Mouse (Mus musculus): Measurements from ENCODE around the gene Kcnn1. TPM values are rescaled to one million over a fixed set of nuclear protein-coding genes. Genes with fewer than 3 reads are reported as not detected.

The Kcnn1 gene
- total RNA-seq, 2 experiments from 2014 or later = 17.4 to 18.3 TPM

GRCm38 (mm10) chr8:70841147-70842072 is 21.6 kb downstream of the Kcnn1 start:
- no peak overlapping the region for H3K27ac ChIP-seq
- no peak overlapping the region for H3K4me3 ChIP-seq
- peak; percentile 83 to 95 for DNase-seq (ENCODE audit: low spot score in 2 of 2)
- peak; percentile 98 for TF ChIP-seq CTCF (conservative IDR thresholded peaks at IDR 0.05)

DNA sequence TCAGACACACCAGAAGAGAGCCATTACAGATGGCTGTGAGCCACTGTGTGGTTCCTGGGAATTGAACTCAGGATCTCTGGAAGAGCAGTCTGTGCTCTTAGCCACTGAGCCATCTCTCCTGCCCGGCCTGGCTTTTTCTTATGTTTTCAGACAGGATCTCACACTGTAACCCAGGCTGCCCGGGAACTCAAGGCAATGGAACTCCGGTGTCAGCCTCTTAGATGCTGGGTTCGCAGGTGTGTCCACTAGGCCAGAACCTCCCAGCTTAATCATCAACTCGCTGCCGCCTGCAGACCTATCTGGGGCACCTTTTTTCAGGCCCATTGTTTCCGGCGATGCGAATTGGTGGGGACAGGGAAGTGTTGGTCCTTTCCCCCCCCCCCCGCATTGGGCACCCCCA is 22.5 kb downstream of the Kcnn1 start:
- H3K4me3 ChIP-seq = no peak overlapping the region
- no peak for TF ChIP-seq CTCF (conservative IDR thresholded peaks at IDR 0.05)
- peak overlapping the region; percentile 85; the same call in 1 of the 2 replicates for H3K27ac ChIP-seq

GRCm38 (mm10) chr8:70839408-70840351 is 23.4 kb downstream of the Kcnn1 start, which contains the start of gene Arrdc2:
Gene Arrdc2 (minus strand): TSS chr8:70839720.
- Histone ChIP-seq H3K4me3 (peak within 1 kb of the TSS; percentile 56), H3K27ac (peak within 1 kb of the TSS; percentile 97)
- 0 out of 2 replicates have a peak, but pooled peaks have one; percentile 11 for TF ChIP-seq CTCF (conservative IDR thresholded peaks at IDR 0.05)
- peak; percentile 96 to 99 for DNase-seq (ENCODE audit: low spot score in 2 of 2)

More for the DNA sequence above, 22.5 kb downstream of the Kcnn1 start:
- no peak for DNase-seq (ENCODE audit: low spot score in 2 of 2)

DNA sequence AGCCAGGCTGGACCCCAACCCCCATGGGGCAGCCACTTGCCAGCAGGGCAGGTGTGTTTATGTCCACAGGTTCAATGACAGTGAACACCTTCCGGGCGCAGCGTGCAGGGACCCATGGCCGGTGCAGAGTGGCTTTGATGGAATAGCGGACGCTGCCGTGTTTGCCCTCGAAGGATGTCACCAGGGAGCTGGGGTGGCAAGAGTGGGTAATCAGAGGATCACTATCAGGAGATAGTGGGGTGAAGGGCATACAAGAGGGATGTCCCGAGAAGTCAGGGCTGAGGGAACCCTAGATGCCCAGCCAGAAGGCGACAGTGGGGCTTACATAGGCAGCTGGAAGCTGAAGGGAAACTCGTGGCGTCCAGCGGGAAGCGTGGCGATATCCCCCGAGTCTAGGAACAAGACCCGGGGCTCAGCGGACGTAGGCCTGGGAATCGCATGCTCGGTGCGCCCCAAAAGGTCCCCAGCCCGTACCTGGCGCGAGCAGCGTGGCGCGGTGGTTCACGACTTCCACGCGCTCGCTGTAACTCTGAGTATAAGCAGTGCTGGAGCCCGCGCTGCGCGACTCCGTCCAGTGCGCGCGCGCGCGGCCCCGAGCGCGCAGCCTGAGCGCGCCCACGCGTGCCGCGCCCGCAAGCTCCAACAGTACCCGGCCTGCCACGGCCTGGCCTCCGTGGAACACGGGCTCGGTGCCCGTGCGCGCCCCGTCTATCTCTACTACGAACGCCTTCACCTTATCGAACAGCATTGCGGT is 24.2 kb downstream of the Kcnn1 start:
- Histone ChIP-seq H3K4me3 (peak overlapping the region; percentile 56), H3K27ac (peak overlapping the region; percentile 97)
- DNase-seq (ENCODE audit: low spot score in 2 of 2) = peak in 1 of 2 experiments; percentile 52
- peak; percentile 35 for TF ChIP-seq CTCF (conservative IDR thresholded peaks at IDR 0.05)

GRCm38 (mm10) chr8:70836666-70837065 is 26.4 kb downstream of the Kcnn1 start:
- DNase-seq (ENCODE audit: low spot score in 2 of 2) = no peak
- Histone ChIP-seq H3K4me3 (no peak overlapping the region), H3K27ac (peak overlapping the region; percentile 18; the same call in 1 of the 2 replicates)
- no peak for TF ChIP-seq CTCF (conservative IDR thresholded peaks at IDR 0.05)

DNA sequence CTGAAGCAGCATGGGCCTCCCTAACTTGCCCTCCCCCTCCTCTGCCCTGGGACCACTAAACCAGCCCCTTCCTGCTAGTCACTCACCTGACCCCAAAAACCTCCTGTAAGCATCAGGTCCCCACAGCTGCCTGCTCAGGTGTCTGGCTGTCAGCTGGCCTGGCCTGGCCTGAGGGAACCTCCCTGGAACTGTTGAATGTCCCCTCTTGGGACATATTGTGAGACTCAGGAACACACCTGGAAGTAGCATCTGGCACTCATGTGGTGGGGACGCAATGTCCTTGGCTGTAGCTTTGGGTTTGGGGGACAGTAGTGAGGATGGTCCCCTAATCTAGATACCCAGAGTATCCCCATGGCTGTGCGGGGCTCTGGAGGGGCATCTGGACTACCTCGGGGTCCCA is 29.0 kb downstream of the Kcnn1 start:
- Histone ChIP-seq H3K27ac (peak overlapping the region; percentile 82), H3K4me3 (no peak overlapping the region)
- no peak for TF ChIP-seq CTCF (conservative IDR thresholded peaks at IDR 0.05)
- no peak for DNase-seq (ENCODE audit: low spot score in 2 of 2)

GRCm38 (mm10) chr8:70833520-70833919 is 29.5 kb downstream of the Kcnn1 start:
- Histone ChIP-seq H3K4me3 (no peak overlapping the region), H3K27ac (peak overlapping the region; percentile 82)
- no peak for DNase-seq (ENCODE audit: low spot score in 2 of 2)
- no peak for TF ChIP-seq CTCF (conservative IDR thresholded peaks at IDR 0.05)

DNA sequence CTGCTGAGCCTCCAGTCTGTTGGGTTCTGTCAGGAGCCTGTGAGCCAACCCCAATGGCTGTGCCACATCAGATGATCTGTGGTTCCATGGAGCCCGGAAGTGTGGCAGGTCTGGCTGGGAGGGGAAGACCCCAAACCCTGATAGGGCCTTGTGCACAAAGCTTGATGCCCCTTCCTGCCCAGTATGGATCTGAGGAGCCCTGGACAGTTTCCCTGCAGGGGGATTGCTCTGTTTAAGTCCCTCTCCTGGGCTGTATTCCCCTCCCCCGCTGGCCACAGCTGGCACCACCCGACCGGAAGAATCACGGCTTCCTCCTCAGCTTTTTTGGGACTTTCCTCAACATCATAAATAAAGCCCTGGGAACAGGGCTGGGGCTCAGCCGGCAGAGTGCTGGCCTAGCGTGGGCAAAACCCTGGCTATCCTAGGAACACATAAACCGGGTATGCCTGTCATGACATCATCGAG is 30.0 kb downstream of the Kcnn1 start:
- no peak for TF ChIP-seq CTCF (conservative IDR thresholded peaks at IDR 0.05)
- DNase-seq (ENCODE audit: low spot score in 2 of 2) = no peak
- no peak overlapping the region for H3K4me3 ChIP-seq
- H3K27ac ChIP-seq = peak overlapping the region; percentile 82

- H3K4me3 ChIP-seq = no peak overlapping the region
- H3K27ac ChIP-seq = peak overlapping the region; percentile 82; the same call in 1 of the 2 replicates
- no peak for DNase-seq (ENCODE audit: low spot score in 2 of 2)
- no peak for TF ChIP-seq CTCF (conservative IDR thresholded peaks at IDR 0.05)
Observed at GRCm38 (mm10) chr8:70832371-70832770, 30.7 kb downstream of the Kcnn1 start.

- no peak for DNase-seq (ENCODE audit: low spot score in 2 of 2)
- no peak for TF ChIP-seq CTCF (conservative IDR thresholded peaks at IDR 0.05)
Observed at GRCm38 (mm10) chr8:70831517-70831916, 31.5 kb downstream of the Kcnn1 start.

GRCm38 (mm10) chr8:70827796-70828195 is 35.3 kb downstream of the Kcnn1 start:
- Histone ChIP-seq H3K27ac (no peak overlapping the region), H3K4me3 (no peak overlapping the region)
- DNase-seq (ENCODE audit: low spot score in 2 of 2) = no peak
- no peak for TF ChIP-seq CTCF (conservative IDR thresholded peaks at IDR 0.05)

More at GRCm38 (mm10) chr8:70831517-70831916, 31.5 kb downstream of the Kcnn1 start:
- no peak overlapping the region for H3K4me3 ChIP-seq
- H3K27ac ChIP-seq = no peak overlapping the region

DNA sequence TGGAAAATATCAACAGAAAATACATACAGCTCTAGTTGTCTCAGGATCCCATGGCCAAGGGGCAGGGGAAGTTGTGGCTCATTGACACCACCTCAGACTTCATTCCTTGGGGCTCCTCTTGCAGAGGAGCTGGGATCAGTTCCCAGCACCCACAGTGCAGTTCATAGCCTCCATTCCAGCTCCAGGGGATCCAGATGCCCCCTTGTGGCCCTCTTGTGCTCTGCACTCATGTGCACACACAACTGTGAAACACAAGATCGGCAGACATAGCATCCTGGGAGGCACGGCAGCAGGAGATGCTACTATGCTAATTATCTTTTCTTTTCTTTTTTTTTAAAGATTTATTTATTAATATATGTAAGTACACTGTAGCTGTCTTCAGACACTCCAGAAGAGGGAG is 36.0 kb downstream of the Kcnn1 start:
- no peak for DNase-seq (ENCODE audit: low spot score in 2 of 2)
- peak; percentile 43 for TF ChIP-seq CTCF (conservative IDR thresholded peaks at IDR 0.05)
- H3K4me3 ChIP-seq = no peak overlapping the region

More for the DNA sequence above, 36.0 kb downstream of the Kcnn1 start:
- no peak overlapping the region for H3K27ac ChIP-seq

Data from layer of hippocampus, adult 2 months (tissue).